Mouse (Mus musculus): ENCODE measurements around the gene Loxl1.

The Loxl1 gene

DNA sequence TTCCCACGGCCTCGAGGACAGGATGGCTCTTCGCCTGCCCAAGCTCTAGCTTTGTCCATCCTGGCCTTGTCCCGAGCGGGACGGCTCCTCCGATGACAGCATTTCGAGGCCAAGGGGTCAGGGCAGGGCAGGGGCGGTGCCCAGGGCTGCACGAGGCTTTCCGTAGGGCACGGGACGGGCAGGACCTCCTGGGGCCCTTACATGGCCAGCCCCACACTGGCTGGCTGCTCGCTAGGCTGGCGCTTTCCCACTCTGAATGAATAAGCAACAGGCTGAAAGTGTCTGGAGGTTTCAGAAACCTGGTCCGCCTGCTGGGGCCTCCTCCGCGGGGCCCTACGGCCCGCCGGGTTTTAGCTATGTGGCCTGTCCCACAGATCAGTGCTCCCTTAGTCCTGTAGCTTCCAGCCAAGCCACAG lies at the start of gene Loxl1:
TSS of gene Loxl1 (minus strand) at position 243 of the 416 bp plus-strand sequence.
- in situ Hi-C loops (cut with MboI; ENCODE audit: low sequenced_read_pairs), result no loop called here

DNA sequence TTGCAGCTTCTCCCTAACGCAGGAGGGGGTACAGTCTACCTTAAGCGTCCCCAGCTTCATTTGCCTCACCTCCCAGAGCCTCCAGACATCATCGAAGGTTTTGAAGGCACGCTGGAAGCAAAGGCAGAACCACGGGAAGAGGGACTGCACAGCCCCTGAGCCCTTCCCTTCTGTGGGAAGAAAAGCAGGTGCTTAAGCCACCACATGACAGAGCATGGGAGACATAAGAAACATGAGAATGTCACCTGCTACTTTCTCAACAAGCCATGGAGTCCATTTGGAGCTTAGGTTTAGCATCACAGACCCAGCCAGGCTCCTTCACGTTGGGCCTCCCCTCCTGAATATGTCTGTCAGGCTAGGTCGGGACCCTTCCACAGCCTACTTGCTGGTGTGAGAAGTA lies 49.0 kb upstream of the Loxl1 start:
- in situ Hi-C loops (cut with MboI; ENCODE audit: low sequenced_read_pairs), result no loop called here

DNA sequence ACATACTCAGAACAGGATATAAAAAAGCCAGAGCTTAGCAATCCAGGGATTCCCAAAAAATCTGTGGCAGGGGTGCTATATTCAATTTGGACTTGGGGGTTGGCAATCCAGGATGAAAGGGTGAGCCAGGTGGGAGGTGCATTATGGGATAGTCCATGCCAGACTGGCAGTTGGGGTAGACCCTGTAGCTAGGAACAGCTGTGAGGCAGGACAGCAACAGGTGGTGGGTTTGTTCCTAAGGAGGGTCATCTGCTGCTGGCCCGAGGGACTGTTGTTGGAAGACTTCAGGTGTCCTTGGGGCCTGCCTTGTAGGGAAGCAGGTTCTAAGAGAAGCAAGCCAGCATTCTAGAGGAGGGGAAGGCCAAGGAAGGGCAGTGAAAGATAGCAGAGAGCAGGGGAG lies 48.4 kb upstream of the Loxl1 start:
- in situ Hi-C loops (cut with MboI; ENCODE audit: low sequenced_read_pairs), result no loop called here

DNA sequence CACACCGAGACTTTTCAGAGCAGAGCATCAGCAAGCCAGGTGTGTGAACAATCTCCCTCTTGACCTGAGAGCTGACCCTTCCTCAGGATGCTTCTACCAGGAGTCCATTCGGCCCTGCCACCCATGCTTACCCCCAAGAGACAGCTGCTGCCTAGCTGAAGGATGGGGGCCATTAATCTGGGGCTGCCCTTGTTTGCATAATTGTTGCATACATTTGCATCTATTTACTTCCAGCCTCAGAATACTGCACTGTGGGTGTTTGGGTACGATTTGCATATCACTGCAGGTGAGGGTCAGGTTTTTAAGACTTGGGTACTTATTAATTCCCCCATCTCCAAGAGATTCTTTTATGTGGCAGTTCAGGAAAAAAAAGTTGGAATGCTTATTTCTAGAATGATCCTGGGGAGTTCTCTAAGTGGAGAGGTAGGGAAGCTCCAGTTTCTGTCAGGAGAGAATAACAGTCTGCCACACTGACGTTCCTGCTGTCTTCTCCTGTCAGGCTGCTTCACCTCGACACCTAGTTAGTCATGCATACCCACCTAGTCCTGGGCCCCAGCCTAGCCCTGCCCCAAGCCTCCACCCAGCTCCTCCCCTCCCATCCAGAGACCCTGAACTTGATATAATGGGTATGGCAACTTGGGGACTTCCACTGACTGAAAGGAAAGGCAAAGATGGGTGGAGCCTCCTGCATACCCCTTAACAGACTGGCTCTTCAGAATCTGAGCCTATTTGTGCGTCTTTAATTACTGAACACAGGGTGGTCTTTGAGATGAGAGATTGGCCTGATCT lies 42.5 kb upstream of the Loxl1 start:
- in situ Hi-C loops (cut with MboI; ENCODE audit: low sequenced_read_pairs), result no loop called here

DNA sequence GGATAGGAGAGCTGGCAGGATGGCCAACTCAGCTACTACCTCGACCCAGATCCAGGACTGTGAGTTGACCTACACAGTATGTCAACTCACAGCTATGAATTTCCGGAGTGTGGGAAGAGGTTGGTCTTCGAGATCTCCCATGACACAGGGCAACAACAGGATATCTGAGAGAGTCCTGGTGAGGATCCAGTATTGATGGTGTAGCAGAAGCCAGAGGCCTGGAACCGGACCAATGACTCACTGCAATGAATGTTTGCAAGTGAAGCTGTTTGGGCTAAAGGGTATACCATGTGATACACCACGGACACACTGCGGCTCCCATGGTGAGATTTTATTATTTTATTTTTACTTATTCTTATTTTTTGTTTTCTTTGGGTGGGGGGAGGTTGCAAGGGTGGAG lies 41.7 kb upstream of the Loxl1 start:
- in situ Hi-C loops (cut with MboI; ENCODE audit: low sequenced_read_pairs), result no loop called here

DNA sequence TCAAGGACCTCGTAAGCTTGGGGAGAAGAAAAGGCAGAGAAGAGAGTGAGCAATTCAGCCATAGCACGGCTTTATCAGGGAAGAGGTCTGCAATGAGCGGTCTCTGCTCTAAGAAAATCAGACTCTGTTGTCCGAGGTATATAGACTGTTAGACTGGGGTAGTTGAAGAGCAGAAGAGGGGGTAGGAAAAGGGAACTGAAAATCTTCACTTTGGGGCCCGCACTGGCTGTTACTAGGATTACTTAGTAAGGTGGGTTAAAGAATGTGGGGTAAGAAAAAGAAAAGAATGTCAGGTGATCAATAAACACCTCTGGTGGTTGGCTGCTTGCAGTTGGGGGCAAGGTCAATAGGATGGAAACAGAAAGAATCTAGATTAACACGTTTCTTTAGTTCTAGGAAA lies 40.2 kb upstream of the Loxl1 start:
- in situ Hi-C loops (cut with MboI; ENCODE audit: low sequenced_read_pairs), result no loop called here

DNA sequence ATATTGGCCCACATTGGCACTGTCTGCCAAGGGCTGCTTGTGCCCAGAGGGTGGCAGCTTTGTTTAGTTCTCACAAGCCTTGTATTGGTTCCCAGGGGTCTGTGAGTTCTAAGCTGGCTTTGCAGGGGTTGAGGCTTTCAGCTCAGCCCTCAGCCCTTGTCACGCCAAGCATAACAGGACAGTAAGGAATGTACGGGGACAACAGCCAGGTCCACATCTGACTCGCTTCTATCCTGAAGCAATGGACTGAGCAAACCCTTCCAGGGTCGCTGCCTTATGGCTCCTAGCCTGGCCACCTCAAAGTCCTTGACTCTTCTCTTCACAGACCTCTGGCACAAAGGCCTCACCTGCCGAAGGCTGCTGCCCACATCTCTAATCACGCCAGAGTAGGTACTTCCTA lies 34.8 kb upstream of the Loxl1 start:
- in situ Hi-C loops (cut with MboI; ENCODE audit: low sequenced_read_pairs), result no loop called here

DNA sequence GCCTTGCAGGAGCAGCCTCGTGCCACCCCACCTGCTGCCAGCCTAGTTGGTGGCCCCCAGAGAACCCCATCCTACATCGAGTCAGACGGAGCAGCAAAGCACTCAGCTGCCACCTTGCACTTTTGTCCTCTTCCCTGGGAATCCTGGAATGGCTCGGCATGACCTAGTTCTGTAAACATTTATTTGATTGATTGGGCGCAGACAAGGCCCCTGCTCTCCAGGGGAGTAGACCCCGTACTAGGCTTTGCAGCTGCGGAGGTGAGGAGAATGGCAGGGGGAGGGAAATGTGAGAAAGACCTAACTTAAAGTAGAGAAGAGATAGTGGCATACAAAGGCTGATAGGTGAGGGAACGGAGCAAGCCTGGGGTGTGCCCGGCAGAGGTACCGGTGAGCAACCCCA lies 33.5 kb upstream of the Loxl1 start:
- in situ Hi-C loops (cut with MboI; ENCODE audit: low sequenced_read_pairs), result no loop called here

DNA sequence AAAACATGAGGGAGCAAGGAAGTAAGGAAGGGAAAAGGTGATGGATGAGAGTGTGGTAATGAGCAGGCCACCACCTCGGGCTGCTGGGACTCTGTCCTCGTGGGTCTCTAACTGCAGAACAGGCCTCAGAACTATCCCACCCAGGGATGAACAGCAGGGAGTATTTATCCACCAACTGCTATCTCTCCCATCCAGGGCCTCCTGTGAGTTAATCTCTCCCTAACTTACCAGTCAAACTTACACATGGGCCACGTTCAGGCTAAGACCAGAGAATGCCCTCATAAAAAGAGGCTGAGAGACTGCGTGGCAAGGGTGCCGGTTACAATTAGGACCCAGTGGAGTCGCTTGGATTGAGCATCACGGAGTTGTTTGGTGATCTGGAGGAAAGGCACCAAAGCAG lies 33.0 kb upstream of the Loxl1 start:
- in situ Hi-C loops (cut with MboI; ENCODE audit: low sequenced_read_pairs), result no loop called here

DNA sequence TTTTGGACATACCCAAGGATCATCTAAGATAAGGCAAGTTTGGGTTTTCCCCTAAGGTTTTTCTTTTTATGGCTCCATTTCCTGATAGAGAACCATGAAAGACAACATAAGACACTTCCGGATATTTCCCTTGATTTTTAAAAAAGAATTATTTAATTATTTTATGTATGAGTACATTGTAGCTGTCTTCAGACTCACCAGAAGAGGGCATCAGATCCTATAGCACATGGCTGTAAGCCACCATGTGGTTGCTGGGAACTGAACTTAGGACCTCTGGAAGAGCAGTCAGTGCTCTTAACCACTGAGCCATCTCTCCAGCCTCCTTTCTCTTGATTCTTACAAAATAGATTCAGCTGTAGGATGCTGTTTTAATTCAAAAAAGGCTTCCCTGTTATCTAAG lies 28.8 kb upstream of the Loxl1 start:
- in situ Hi-C loops (cut with MboI; ENCODE audit: low sequenced_read_pairs), result no loop called here

DNA sequence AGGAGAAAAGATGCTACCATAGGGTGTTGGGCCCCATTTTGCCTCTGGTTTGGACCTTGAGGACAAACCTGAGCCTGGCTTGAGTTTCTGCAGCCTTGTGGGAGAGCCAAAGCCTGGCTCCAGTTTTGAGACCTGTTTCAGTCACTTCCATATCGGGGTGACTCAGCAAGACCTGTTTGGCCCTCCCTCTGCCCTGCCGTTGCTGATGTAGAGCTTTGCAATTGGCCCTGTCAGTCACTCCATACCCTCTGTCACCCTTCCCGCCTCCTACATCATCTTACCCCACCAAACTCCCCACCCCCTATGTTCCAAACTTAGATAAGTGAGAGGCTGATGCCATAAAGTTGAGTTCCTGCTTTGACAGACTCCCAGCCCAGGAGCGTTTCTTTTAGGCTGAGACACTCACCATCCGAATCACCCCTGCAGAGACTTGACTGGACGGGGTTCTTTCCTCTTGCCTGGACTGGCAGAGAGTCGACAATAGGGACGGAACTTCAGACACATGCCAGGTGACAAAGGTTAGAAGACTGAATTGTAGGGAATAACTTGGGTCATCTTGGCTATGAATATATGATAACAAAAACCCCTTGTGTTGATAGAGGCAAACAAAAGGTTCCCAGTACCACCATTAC lies 23.8 kb upstream of the Loxl1 start:
- in situ Hi-C loops (cut with MboI; ENCODE audit: low sequenced_read_pairs), result no loop called here

DNA sequence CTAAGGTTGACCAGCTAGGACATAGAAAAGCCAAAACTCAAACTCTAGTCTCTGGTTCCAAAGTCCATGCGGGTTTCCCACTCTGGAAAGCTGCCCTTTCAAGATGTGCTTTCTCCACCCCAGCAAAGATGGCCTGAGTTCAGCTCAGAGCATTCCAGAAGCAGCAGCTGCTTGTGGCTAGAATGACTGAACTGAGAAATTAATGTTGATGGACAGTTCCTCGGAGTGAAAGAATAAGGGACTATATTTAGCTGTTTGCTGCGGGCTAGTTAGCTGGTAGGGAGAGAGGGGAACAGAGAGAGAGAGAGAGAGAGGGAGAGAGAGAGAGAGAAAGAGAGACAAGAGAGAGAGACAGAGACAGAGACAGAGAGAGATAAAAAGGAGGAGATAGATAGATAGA lies 18.3 kb upstream of the Loxl1 start:
- in situ Hi-C loops (cut with MboI; ENCODE audit: low sequenced_read_pairs), result no loop called here

DNA sequence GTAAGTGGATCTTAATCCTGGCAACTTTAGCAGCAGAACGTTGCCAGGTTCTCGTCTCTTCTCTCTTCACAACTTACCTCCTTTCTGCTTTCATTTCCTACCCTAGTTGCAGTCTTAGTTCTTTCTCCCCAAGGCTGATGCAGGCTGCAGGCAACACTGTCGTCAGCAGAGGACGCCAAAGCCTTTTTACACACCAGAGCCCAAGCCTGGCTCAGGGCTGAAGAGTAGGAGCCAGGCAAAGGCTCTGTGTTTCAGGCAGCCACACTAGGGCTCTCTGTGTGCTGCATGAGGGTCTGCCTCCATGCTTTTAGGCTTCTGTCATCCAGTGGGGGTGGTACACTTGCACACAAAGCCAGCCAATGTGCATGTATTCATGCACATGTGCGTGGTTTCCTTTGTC lies 17.3 kb upstream of the Loxl1 start:
- in situ Hi-C loops (cut with MboI; ENCODE audit: low sequenced_read_pairs), result no loop called here

DNA sequence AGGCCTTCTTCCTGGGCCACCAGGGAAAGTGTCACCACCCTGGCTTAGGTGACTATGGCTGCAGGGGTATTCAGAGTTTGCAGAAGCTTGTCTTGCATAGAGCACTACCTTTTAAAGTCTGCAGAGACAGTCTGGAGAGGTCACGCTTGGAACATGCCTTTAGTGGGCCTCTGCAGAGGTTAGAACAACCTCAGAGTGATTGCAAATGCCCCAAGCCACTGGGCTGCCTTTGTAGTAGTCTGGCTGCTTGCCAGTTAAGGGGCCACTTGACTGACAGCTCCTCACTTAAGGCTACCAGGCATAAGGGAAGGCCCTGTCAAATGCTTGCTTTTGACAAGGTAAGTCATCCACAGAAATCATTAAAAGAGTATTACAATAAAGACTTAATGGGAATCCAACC lies 14.4 kb upstream of the Loxl1 start:
- in situ Hi-C loops (cut with MboI; ENCODE audit: low sequenced_read_pairs), result no loop called here

DNA sequence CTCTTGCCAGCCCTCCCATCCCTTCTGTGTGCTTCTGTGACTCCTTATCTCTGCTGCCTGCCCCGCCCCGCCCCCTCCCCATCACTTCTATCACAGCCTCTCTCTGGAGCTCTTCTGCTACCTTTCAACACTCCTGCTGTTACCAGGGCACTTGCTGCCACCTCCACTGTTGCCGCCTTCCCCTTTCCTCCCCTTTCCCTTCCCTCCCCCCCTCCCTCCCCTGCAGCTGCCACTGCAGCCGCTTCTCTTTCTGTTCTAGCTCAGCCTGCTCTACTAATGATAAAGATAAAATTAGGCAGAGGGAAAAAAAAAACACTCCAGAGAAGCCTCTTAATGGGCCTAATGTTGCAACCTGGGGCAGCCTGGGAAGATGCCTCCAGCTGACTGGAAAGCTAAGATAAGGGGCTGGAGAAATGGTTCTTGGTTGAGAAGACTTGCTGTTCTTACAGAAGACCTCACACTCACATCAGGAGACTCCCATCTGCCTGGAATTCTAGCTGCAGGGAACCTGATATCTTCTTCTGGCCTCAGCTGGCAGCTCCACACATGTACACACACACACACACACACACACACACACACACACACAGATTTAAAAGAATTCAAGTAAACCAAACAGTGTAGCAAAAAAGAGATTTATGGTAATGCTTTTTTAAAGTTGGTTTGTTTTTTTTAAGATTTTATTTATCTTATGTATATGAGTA lies 13.6 kb upstream of the Loxl1 start:
- in situ Hi-C loops (cut with MboI; ENCODE audit: low sequenced_read_pairs), result no loop called here

DNA sequence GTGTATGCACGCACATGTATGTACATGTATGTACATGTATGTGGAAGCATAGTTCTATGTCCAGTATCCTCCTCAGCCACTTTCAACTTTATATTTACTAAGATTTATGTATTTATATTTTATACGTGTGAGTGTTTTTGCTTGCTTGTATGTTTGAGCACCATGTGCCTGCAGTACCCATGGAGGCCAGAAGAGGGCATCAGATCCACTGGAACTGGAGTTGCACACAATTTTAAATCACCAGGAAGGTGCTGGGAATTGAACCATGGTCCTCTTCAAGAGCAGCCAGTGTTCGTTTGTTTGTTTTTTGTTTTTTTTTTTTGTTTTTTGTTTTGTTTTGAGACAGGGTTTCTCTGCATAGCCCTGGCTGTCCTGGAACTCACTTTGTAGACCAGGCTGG lies 8.7 kb upstream of the Loxl1 start:
- in situ Hi-C loops (cut with MboI; ENCODE audit: low sequenced_read_pairs), result no loop called here

DNA sequence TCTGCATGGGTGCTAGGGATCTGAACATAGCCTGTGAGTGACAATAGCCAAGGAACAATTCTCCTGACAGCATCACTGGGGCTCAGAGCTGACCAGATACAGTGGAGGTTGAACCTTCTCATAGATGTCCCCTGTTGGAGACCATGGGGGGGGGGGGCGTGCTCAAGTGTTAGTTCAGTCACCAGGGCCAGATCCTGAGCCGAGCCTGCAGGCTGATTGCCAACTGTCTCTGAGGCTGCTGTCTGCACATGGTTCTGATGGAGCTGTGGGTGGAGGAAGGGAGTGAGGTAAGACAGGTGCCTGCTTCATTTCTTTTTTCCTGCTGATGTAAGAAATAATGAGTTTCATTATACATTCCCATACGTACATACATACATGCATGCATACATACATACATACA lies 5.3 kb upstream of the Loxl1 start:
- in situ Hi-C loops (cut with MboI; ENCODE audit: low sequenced_read_pairs), result no loop called here

DNA sequence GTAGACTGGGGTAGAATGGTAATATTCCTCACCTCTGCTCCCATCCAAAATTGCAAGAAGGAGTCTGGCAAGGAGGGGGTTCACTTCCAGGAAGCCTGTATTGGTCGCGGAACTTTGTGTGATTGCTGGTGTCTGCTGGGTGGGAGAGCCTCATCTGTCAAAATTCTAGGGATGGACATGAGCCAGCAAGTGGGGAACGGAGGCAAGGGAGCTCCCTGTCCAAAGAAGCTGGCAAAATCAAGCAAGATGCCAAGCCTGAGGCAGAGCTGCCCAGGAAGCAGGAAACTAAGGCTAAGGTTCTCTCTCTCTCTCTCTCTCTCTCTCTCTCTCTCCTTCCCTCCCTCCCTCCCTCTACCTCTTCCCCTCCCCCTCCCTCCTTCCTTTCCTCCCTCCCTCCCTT lies 4.4 kb upstream of the Loxl1 start:
- in situ Hi-C loops (cut with MboI; ENCODE audit: low sequenced_read_pairs), result no loop called here

DNA sequence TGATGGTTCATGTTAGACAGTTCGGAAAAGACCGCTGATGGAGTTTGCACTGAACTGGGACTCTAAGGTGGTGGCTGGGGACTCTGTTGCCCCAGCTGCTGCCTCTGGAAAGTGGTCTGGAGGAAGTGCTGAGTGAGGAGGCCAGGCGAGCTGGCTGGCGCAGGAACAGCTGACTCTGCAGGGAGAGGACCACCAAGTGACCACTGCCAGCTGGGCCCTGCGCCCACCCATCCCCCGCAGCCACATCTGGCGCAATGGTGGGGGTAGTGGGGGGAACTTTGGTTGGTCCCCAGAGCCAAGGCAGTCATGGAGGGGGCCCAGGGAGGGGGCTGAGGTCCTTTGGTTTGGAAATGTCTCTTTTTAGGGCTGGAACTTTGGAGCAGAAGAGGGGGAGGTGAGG lies 3.8 kb upstream of the Loxl1 start:
- in situ Hi-C loops (cut with MboI; ENCODE audit: low sequenced_read_pairs), result no loop called here

DNA sequence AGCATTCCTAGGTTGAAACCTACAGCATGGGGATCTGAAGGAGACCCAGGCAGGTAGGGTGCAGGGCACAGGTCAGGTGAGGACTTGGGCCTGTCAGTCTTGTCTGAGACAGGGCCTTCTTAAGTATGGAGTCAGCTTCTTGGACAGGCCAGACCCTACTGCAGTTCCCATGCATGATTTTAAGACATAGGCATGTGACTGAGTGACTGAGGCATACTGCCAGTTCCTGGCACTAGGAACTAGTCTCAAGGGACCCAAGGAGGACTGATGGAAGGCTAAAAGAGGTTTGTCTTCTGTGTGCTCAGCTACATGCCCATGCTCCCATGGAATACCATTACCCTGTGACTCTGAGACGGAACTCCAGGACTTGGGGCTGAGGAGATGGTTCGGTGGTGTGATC lies 2.9 kb upstream of the Loxl1 start:
- in situ Hi-C loops (cut with MboI; ENCODE audit: low sequenced_read_pairs), result no loop called here

DNA sequence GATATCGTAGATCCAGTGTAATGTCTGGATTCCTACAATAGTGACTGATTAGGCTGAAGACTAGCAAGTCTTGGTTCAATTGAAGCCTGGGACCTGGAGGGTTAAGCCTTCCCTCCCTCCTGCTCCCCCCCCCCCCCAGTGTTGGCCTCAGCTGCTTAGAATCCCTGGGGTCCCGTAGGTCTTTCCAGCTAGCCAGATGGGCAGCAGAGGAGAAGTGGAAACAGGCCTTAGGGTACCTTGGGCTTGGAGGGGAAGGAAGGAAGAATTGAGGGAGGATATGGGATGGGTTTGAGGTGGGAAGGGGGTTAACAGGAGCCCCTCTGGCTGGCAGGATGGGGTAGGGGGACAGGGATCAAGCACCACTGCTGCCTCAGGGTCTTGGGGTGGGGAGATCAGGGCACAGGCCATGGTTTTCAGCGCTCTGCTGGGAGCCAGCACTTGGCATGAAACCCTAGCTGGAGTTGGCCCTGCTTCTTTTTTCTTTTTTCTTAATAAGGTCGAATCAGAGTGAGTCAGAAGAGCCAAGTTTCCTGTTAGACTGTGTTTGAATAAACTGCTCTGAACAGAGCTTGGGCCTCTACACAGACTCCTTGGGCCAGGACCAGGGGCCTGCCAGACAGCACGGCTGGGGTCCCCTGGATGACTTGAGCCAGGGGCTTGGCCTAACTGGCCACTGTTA lies 1.8 kb upstream of the Loxl1 start:
- in situ Hi-C loops (cut with MboI; ENCODE audit: low sequenced_read_pairs), result no loop called here
